Mouse (Mus musculus) testis, postnatal 14 days (tissue): ENCODE data around the gene Khdc1a.
"Not testable (repeated sequence)": the region's sequence is repeated elsewhere in the genome, so short reads cannot be mapped to it uniquely, and the experiment has no call there.

Experiments used
- DNase-seq: peaks from one replicate; pipeline ENCODE4 v3.0.0; 2021; ENCODE audit warnings: low spot score

Gene Khdc1a

DNA sequence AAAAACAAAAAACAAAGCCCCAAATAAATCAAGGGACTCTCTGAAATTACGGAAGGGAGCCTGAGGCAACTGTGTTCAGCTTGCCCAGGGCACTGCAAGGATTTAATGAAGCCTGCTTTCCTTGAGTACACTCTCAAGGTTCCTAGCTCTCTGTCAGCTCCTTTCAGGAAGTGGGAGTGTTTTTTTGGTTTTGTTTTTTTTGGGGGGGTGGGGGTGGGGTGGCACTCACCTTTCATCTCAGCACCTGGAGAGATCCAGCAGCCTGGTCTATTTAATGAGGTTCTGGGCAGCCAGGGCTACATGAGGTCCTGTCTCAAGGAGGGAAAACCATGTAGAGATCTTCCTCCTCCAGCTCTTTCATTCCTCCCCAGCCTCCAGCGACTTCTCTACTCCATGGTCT lies at the start of gene Khdc1a:
Gene Khdc1a (plus strand): TSS at position 301 of the 400 bp plus-strand sequence.
- DNase-seq, result no peak

DNA sequence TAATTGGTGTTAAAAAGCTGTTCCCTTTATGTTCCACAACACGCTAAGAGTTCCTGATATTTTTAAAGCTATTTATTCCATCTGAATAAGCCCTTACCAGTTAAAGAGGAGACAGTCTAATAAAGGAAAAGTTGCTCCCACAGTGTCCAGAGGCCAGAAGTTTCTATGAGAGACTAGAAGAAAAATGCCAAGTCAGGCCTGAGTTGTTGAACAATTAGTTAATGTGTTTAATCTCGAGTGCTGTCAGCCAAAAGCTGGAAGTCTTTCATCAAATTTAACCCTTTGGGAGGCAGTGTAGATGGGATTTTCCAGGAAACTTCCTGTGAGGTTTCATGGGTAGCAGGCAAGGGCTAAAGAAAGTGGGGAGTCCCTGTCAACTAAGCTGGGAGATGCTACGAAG lies 49.6 kb upstream of the Khdc1a start:
- DNase-seq, result no peak

DNA sequence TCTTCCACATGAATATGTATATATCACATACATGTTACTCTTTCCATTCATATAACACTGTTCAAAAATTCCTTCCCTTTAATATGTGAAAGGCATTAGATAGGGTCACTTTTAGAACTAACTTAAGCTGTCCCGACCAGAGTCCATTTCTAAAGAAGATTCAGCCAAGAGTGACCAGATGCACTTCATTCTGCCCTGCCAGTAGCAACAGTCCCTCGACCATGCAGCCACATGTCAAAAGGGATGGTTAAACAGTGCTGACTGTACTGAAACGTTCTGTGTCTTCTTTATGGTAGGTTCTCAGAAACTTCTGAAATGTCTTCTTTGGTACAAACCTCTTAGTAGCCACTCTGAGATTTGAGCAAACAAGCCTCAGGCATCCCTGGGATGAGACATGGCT lies 47.8 kb upstream of the Khdc1a start:
- DNase-seq, result no peak

DNA sequence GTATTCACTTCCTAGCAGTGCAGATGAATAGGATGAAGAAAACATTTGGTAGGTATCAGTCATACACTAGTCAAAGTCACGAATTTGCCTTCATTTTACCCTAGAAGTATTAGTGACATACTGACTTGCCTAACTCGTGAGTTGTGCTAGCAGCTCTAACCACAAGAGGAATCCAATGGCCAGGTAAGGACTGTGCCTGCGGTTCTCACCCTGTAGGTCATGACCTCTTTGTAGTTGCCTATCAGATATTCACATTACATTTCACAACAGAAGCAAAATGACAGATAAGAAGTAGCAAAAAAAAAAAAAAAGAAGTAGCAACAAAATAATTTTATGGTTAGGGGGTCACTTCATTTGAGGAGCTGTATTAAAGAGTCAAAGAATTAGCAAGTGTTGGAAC lies 45.3 kb upstream of the Khdc1a start:
- no peak for DNase-seq

DNA sequence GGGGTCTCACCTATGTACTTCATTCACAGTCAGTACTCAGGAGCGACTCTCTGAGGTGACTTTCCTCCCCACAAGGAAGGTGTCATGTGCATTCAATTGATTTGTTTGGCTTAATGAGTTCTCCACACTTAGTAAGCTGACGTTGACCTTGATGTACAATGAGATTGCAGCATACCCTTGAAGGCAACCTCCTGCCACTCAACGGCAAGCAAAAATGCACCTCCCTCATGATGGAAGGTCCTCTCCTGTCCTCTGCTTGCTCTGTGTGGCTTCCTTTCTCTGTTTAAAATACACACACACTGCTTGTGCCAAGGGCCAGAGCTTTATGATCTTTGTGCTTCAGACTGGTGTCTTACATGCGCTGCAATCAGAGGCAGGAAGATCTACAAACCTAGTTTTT lies 44.8 kb upstream of the Khdc1a start:
- no peak for DNase-seq

DNA sequence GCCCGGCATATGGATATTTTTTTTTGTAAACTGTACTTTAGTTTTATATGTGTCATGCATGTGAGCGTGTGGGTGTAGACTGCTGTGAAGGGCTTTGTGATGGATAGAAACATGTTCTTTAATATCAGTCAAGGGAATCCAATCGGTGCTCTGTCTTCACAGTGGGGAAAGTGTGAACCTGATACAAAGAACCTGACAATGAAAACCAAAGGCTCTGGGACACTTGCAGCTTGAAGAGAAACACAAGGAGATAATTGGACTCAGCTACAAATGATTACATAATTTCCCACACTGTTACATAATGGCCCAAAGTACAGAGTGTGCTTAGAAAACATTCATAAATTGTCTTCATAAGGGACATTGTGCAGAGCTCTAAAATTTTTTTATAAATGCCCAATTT lies 44.0 kb upstream of the Khdc1a start:
- DNase-seq, result peak; percentile 7

DNA sequence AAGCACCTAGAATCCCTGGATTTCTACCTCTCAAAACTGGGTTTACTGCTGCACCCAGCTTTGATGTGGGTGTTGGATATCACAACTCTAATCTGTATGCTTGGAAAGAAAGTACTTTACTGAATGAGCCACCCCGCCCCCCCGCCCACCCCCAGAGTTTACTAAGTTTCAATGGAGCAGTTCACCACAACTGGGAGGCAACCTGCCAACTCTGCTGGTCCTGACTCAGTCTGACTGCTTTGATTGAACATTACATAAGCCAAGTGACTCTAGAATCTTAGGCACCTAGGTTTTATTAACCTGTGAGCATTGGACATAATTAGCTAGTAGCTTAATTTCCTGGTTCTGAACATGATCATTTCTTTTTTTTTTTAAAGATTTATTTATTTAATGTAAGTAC lies 35.1 kb upstream of the Khdc1a start:
- DNase-seq, result no peak

DNA sequence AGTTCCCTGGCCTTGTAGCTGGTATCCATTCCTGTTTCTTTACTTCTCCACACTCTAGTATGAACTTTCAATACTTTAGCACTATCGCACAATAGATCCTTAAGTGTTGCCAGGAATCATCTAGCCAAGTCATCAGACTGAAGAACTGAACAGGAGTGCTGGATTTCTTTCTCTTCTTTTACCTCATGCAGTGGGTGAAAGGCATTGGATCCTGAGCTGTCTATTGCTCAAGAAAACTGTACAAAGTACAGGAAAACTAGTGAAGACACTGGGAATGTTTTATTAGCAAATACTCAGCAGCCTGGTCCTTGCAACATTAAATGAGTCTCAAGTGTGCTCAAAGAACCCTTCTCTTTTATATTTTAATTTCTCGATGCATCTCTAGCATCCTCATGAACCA lies 33.7 kb upstream of the Khdc1a start:
- DNase-seq, result no peak

DNA sequence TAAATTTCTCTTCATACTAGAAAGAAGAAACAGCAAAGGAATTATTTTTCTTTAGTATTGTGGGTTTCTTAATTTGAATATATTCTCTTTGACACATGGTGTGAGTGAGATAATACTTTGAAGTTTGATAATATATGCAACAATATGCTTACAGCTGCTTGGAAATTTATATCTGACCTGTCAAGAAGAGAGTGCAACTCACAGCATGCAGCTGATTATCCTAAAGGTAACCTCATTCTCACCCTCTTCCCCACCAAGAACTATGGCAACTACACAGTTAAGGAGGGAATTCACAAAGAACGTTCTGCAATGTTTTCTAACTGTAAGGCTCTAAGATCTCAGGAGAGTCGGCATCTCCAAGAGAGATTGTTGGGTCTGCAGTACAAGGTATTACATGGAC lies 33.1 kb upstream of the Khdc1a start:
- no peak for DNase-seq

DNA sequence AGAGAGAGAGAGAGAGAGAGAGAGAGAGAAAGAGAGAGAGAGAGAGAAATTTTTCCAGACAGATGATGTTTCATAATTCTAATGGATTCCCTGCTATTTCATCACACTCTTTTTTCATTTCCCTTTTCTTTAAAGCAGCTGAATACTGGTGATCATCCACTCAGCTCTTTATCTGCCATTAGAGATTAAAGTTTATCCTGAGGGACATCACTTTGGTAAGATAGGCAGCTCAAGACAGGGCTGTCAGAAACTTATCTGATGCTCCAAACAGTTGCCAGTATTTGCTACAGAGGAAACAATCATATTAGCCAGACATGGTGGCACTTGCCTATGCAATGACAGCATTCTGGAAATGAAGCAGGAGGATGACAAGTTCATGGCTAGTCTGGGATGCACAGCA lies 31.2 kb upstream of the Khdc1a start:
- no peak for DNase-seq

DNA sequence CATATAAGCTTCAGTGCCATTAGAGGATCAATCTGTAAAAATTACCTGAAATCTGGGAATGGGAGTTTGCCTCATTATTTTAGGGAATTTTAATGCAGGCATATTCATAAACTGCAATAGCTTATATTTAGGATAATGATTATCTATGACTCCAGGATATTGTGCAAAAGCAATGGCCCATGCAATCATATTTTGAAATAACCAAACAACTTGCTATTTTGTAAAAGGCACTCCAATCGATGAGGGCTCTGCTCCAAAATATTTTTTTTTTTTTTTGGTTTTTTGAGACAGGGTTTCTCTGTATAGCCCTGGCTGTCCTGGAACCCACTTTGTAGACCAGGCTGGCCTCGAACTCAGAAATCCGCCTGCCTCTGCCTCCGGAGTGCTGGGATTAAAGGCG lies 29.2 kb upstream of the Khdc1a start:
- not testable (repeated sequence) for DNase-seq

DNA sequence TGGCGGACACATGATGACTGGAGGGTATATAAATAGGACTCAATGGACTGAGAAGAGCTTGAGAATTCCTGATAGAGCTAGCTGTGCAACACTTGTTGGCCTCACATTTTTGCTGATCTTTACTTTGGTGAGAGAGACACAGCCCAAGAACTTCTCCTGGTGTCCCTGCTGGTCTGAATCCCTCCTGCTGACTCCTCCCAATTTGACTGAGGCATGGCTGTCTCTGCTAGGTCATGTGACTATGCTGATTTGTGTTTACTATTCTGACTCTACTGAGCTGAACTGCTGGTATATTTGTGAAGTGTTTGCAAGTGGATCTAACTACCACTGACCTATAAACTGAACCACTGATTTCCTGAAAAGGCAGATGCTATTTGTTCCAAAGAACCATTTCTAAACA lies 27.8 kb upstream of the Khdc1a start:
- DNase-seq, result no peak

DNA sequence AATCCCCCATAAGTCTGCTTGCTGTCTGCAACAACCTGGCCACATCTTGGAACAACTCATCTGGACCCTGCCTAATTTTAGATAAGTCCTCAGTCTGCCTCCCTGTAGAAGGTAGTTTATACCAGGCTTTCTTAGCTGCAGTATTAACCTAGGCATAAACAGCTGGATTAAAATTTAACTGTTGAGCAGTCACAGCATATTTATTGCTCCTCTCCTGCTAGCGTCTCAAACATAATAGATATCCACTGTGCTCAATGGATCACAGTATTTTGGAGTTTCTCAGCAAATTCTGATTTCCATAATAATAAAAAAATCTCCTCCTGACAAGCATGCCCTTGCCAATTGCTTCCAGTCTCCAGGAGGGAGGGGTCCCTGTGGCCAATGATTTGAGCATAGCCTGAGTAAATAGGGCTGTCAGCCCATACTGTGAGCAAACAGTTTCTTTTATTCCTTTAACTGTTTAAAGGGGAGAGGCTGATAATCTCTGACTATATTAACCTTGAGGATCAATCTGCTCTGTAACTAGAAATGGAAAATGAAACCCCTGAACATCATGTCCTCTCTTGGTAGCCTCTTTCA lies 25.4 kb upstream of the Khdc1a start:
- DNase-seq, result no peak

DNA sequence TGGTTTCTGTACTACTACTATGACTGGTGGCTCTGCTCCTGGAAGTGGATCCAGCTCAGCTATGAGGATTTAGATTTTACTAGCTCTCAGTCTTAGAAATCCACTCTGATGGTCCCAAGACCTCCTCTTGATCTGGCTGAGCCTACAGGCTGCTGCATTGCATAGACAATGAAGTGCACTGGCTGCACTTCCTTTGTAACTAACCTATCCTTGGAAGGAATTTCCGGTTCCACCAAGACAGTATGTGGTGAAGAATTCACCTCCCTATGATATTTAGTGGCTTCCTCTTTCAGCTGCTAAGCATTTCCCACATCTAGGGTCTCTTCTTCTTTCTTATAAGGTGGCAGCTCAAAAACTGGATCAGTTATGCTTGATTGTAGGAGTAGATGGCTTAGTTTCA lies 24.8 kb upstream of the Khdc1a start:
- no peak for DNase-seq

DNA sequence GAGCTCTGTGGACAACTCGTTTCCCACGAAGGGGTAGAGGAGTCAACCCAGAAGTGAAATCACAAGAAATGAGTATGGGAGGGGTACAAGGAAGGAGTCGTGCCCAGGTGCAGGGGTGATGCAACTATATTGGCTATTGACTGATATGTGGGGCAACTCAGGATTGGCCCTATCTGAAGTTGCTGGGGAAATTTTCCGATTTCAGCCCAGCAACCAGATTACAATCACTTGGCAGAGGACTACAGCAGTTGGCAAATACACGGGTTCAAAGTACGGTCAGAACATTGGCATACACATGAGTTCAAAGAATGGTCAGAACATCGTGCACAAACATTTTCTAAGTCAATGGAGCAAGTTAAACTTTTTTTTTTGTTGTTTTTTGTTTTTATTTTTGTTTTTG lies 22.7 kb upstream of the Khdc1a start:
- DNase-seq, result no peak

DNA sequence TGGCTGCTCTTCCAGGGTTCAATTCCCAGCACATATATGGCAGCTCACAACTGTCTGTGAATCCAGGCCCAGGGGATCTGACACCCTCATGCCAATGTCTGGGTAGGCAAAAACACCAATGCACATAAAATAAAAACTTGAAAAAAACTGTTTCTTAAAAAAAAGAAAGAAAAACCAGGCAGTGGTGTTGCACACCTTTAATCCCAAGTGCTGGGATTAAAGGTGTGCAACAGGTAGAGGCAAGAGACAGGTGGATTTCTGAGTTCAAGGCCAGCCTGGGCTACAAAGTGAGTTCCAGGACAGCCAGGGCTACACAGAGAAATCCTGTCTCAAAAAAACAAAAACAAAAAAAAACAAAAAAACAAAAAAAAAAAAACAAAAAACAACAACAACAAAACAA lies 18.3 kb upstream of the Khdc1a start:
- not testable (repeated sequence) for DNase-seq

DNA sequence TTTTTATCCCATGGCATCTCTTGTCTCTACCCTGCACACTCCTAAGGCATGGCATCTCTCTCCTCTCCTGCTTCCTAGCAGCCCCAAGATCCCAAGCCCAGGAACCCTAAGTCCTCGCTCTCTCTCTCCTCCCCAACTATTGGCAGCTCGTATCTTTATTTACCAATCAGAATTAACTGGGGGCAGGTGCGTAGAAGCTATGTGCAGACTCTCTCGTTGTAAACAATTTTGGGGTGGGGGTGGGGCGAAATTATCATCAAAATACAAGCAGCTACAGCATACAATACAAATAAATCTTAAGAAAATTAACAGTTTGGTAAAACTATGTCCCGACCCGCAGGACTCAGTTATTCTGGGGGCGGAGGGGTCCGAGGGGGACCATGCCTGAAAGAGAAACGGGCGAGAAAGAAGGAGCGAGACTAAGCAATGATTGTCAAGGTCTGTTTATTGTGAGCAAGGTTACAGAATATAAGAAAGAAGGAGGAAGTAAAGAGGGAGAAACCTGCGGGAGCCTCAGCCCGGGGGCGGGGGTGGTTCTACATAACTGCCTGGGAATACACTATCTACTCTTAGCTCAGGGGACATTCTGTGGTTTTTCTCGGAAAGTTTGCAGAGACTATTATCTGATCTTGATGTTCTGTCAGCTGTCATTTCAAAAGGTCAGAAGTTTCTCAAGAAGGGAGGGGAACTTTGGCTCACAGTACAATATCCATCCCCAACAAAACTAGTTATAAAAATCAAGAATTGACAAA lies 16.0 kb upstream of the Khdc1a start:
- peak; percentile 7 for DNase-seq

DNA sequence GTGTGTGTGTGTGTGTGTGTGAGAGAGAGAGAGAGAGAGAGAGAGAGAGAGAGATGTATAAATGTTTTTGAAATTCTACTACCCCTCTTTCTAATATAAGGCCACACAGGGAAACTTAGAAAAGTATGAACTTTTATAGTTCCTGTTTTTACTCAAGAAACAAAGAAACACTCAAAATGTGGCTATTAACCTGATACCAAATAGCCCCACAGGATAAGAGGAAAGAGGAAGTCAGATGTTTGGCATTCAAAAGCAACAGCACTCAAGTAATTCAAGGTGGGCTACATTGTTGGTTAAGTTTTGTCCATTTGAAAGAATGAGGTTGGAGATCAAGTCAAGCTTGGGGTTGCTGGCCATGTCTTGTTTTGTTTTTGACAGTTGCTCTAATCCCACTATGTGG lies 13.6 kb upstream of the Khdc1a start:
- no peak for DNase-seq

DNA sequence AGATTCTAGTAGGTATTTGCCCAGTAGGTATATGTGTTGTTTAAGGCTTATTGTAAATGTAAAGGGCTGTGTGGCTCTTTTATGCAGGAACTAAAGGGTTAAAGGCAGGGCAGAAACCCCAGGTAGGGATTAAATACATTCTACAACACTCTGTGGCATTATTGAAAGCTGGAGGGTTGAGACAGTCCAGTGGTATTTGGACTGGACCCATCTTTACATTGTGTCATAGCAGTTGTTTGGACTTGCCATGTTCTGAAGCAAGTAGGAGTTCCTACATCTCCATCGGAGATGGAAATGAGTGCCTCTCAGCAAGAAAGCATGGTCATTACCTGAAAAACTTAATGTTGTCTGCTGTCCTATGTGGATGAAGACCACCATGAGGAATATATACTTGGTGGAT lies 8.7 kb upstream of the Khdc1a start:
- no peak for DNase-seq

DNA sequence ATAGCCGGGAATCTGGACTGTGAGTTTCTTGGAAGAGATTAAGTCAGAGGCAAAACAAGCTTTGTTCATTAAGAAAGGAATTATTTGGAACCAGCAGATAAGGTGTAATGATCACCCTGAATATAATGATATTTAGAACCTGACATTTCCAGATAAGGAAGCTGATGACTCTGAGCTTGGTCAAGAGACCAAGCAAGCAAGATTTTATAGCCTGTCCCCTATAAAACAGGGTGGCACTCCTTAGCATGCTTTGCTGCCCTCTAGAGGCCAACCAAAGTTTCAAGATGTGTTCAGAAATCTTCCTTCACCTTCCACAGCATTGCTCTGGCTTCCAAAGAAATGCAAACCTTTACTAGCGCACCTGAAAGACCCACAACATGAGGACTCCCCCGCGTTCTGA lies 5.2 kb upstream of the Khdc1a start:
- DNase-seq, result peak; percentile 7

DNA sequence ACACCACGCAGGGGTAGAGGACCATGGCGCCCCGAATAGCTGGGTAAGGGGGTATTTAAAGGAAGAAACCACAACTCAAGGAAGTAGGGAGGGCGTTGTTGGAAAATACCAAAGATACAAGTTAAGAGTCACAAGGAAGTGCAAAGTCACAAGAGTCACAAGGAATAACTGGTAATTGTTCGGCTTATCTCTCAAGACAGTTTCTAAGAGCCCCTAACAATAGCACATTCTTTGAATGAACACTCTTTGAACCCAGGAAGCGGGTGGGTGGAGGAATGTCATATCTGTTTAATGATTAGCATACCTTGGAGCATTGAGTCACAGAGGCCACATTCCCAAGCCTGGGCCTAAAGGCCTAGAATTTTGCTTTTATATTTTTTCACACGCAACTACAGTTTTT lies 4.7 kb upstream of the Khdc1a start:
- not testable (repeated sequence) for DNase-seq

DNA sequence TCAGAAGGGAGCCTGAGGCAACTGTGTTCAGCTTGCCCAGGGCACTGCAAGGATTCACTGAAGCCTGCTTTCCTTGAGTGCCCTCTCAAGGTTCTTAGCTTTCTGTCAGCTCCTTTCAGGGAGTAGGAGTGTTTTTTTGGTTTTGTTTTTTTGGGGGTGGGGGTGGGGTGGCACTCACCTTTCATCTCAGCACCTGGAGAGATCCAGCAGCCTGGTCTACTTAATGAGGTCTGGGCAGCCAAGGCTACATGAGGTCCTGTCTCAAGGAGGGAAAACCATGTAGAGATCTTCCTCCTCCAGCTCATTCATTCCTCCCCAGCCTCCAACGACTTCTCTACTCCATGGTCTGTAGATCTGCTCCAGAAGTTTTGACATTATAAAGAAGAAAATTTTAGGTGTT lies 18.6 kb downstream of the Khdc1a start, which contains the start of gene Khdc1c:
Gene Khdc1c (plus strand): TSS at position 301 of the 400 bp plus-strand sequence.
- DNase-seq, result not testable (repeated sequence)

DNA sequence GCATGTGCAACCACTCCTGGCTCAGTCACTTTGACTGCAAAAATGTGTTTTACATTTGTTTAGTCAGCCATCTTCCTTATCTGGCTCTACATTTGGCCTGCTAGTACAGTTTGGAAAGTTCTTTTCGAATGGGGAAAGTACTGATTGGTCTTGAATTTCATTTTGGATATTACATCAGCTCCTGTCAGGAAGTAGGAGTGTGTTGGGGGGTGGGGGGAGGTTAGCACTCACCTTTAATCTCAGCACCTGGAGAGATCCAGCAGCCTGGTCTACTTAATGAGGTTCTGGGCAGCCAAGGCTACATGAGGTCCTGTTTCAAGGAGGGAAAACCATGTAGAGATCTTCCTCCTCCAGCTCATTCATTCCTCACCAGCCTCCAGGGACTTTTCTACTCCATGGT lies 33.8 kb downstream of the Khdc1a start, which contains the start of gene Khdc1b:
Gene Khdc1b (plus strand): TSS at position 301 of the 400 bp plus-strand sequence.
- no peak for DNase-seq

DNA sequence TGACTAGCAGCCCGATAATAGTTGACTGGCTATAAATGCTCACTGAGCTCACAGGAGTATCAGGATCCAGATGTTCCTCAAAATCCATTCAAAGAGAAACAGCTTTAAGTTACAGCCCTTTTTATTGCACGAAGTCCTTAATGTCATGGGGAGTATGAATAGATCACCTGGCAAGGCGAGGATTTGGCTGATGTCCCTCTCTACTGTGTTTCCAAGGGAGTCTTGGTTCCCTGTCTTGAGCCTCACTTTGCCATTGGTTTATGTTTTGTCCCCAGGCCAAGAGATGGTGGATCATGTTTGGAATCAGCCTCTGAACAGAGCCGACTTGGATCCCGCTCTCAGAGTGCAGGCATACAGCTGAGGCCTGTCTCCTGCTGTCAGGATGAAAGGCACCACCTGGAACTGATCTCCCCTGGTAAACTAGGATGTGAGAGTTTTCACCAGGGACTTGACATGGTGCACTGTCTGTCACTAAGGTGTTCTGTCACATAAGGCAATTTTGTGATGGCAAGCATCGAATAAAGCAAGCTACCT lies 41.8 kb downstream of the Khdc1a start:
- no peak for DNase-seq
